Mouse (Mus musculus) bone marrow, adult 2 months (tissue): ENCODE data around the gene Hltf.

Experiments
- CTCF ChIP-seq: fragments of 200-500 bp; IDR thresholded peaks from 2 replicates; pipeline ENCODE4 v1.5.1; 2011; ENCODE audit warnings: low read length, control low read depth; ENCODE audit not compliant: control insufficient read depth, insufficient read depth
- POLR2A ChIP-seq: fragments of 200-500 bp; IDR thresholded peaks from 2 replicates; pipeline ENCODE4 v1.6.1; 2011; ENCODE audit warnings: low read depth, mild to moderate bottlenecking, control low read depth, low read length, borderline replicate concordance; ENCODE audit not compliant: control insufficient read depth

GRCm38 (mm10) chr3:20146884-20147395 is 89.3 kb downstream of the Hltf start:
- TF ChIP-seq POLR2A (no peak), CTCF (no peak)
